Mouse (Mus musculus) CH12.LX (cell line): ENCODE results near the gene Plgrkt.

ENCODE experiments used
- CHD2 ChIP-seq: IDR thresholded peaks from 2 replicates; pipeline ENCODE4 v1.6.1; 2011; ENCODE audit warnings: low read length, improper control_type of control experiment
- EP300 ChIP-seq: IDR thresholded peaks from 2 replicates; pipeline ENCODE4 v1.6.1; 2011; ENCODE audit warnings: low read length, improper control_type of control experiment
- JUND ChIP-seq: conservative IDR thresholded peaks from 2 replicates; pipeline ENCODE4 v1.6.1; 2011; ENCODE audit warnings: low read depth, low read length, improper control_type of control experiment
- POLR2A ChIP-seq: IDR thresholded peaks from 2 replicates; pipeline ENCODE4 v1.6.1; 2011; ENCODE audit warnings: low read depth, mild to moderate bottlenecking, improper control_type of control experiment, low read length
- TCF12 ChIP-seq: IDR thresholded peaks from 2 replicates; pipeline ENCODE4 v1.6.1; 2014; ENCODE audit warnings: low read depth, mild to moderate bottlenecking, inconsistent platforms, low read length, improper control_type of control experiment
- USF1 ChIP-seq: IDR thresholded peaks from 2 replicates; pipeline ENCODE4 v1.6.1; 2014; ENCODE audit warnings: low read depth, mild to moderate bottlenecking, inconsistent platforms, low read length, improper control_type of control experiment
- ZC3H11A ChIP-seq: IDR thresholded peaks from 2 replicates; pipeline ENCODE4 v1.6.1; 2012; ENCODE audit warnings: low read depth, mild to moderate bottlenecking, inconsistent platforms, low read length, improper control_type of control experiment
- ZNF384 ChIP-seq: IDR thresholded peaks from 2 replicates; pipeline ENCODE4 v1.6.1; 2012; ENCODE audit warnings: low read depth, low read length, improper control_type of control experiment, inconsistent platforms

- TF ChIP-seq CHD2, result no peak
- no peak for TF ChIP-seq JUND
- no peak for TF ChIP-seq POLR2A
- TF ChIP-seq ZNF384, result no peak
- no peak for TF ChIP-seq USF1
- 0 out of 2 replicates have a peak, but pooled peaks have one; percentile 11 for TF ChIP-seq TCF12
- no peak for TF ChIP-seq ZC3H11A
- TF ChIP-seq EP300, result no peak
These were observed 4.9 kb upstream of the Plgrkt start for GRCm38 (mm10) chr19:29372138-29372537.
